Mouse (Mus musculus): ENCODE results near the gene Vash1. TPM values are rescaled to one million over a fixed set of nuclear protein-coding genes. Genes with fewer than 3 reads are reported as not detected.

Vash1 gene
- polyA plus RNA-seq, 1 experiment from 2014 or later, result 34.0 TPM

- Histone ChIP-seq H3K9ac (no peak overlapping the region), H3K27me3 (no peaks in the 10 kb centered on the region), H3K9me3 (0 out of 2 replicates have a peak, but pooled peaks cover 3% of the 10 kb centered on the region), H3K36me3 (peaks cover 38% of the 10 kb centered on the region), H3K4me3 (no peak overlapping the region), H3K27ac (replicated peaks) (peak overlapping the region; percentile 79), H3K4me1 (replicated peaks) (peaks cover 39% of the 10 kb centered on the region), H3K4me2 (0 out of 2 replicates have a peak overlapping the region, but pooled peaks have one; percentile 9)
- ATAC-seq (ENCODE audit: low read depth), result peak; percentile 56
- 29% methylated on average over 19 of the region's 19 CpGs for WGBS
These were observed 21.7 kb downstream of the Vash1 start for GRCm38 (mm10) chr12:86699965-86700926.

DNA sequence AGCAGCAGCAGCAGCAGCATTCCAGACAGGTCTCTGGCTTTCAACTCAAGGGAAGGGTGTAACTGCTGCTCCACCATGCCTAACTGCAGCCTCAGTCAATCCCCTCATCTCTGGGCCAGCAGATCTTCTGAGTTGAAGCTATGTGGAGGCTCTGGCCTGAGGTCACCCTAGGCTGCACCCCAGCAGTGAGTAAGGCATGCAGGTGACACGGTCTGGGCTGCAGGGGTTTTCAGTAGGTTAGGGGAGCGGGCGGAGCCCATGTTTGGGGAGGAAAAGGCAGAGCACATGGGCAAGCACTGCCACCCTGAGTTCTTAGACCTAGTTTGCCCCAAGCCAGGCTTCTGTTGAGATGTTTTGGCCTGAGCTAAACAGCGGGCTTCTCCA lies 22.4 kb downstream of the Vash1 start:
- Histone ChIP-seq H3K36me3 (peaks cover 32% of the 10 kb centered on the region), H3K4me1 (replicated peaks) (peaks cover 39% of the 10 kb centered on the region), H3K9me3 (0 out of 2 replicates have a peak, but pooled peaks cover 3% of the 10 kb centered on the region), H3K27ac (replicated peaks) (peak overlapping the region; percentile 79), H3K27me3 (no peaks in the 10 kb centered on the region), H3K4me3 (no peak overlapping the region), H3K9ac (no peak overlapping the region), H3K4me2 (no peak overlapping the region)
- ATAC-seq (ENCODE audit: low read depth), result peak; percentile 2; the same call in 1 of the 2 replicates
- WGBS, result 74% methylated on average over 4 of the region's 4 CpGs

DNA sequence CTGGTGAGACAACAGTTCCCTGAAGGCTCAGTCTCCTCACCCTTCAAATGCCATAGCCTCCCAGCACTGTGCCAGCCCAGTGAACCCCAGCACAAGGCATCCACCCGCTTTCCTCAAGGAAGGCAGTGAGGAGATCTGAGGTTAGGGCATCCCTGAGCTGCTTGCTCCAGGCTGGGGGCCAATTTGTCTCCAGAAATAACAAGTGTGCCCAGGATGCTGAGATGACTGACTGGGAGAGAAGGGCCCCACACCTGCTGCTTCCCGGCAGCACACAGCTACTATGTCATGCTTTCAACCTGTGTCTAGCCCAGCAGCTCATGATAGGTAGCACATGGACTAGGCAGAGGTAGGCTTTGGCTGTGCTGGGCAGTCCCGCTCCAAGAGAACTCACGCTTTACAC lies 23.0 kb downstream of the Vash1 start:
- ATAC-seq (ENCODE audit: low read depth), result no peak
- H3K4me2 ChIP-seq, result no peak overlapping the region
- no peaks in the 10 kb centered on the region for H3K27me3 ChIP-seq
- 87% methylated on average over 4 of the region's 4 CpGs for WGBS
- H3K36me3 ChIP-seq, result peaks cover 26% of the 10 kb centered on the region
- no peak overlapping the region for H3K4me3 ChIP-seq
- H3K4me1 ChIP-seq (replicated peaks), result peaks cover 39% of the 10 kb centered on the region
- H3K9me3 ChIP-seq, result no peaks in the 10 kb centered on the region
- no peak overlapping the region for H3K9ac ChIP-seq
- peak overlapping the region; percentile 79; the same call in 1 of the 2 replicates for H3K27ac ChIP-seq (replicated peaks)

DNA sequence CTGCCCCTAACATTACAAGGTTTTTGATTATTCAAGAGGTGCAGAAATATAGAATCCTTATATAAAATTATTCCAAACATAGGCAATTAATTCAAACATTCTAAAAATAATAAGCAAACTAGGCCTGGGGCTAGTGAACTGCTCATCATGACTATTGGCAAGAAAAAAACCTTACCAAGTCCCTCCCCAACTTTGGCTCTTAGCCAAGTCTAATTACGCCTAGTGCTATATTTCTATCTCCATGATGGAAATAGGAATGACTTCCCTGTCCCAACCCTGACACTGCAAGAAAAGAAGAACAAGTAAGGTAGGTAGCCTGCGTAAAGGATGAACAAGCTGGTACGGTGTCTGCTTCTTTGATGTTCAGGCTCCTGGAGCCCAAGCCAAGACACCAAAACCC lies 24.2 kb downstream of the Vash1 start:
- 91% methylated on average over 3 of the region's 3 CpGs for WGBS
- Histone ChIP-seq H3K4me1 (replicated peaks) (peaks cover 39% of the 10 kb centered on the region), H3K36me3 (peaks cover 14% of the 10 kb centered on the region), H3K4me2 (no peak overlapping the region), H3K4me3 (no peak overlapping the region), H3K9me3 (no peaks in the 10 kb centered on the region), H3K27ac (replicated peaks) (no peak overlapping the region), H3K9ac (no peak overlapping the region), H3K27me3 (no peaks in the 10 kb centered on the region)
- ATAC-seq (ENCODE audit: low read depth), result no peak

DNA sequence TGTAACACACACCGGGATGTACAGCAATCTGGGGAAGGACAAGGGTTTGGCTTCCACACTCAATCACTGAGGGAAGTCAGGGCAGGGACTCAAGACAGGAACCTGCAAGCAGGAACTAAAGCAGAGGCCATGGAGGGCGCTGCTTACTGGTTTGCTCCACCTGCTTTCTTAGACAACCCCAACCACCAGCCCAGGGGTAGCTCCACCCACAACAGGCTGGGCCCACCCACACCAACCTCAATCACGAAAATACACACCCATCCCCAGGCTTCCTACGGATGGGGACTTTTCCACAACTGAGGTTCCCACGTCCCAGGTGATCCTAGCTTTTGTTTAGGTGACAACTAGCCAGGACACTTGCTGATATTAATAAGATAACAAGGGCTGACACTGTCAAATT lies 27.3 kb downstream of the Vash1 start:
- ATAC-seq (ENCODE audit: low read depth), result no peak

GRCm38 (mm10) chr12:86714026-86714425 lies 35.5 kb downstream of the Vash1 start:
- Histone ChIP-seq H3K9me3 (no peaks in the 10 kb centered on the region), H3K4me2 (no peak overlapping the region), H3K27me3 (no peaks in the 10 kb centered on the region), H3K36me3 (peaks cover 12% of the 10 kb centered on the region), H3K9ac (no peak overlapping the region), H3K27ac (replicated peaks) (no peak overlapping the region), H3K4me1 (replicated peaks) (no peaks in the 10 kb centered on the region), H3K4me3 (no peak overlapping the region)
- WGBS, result 81% methylated on average over 5 of the region's 5 CpGs
- no peak for ATAC-seq (ENCODE audit: low read depth)

More for the DNA sequence above, 27.3 kb downstream of the Vash1 start:
- Histone ChIP-seq H3K4me1 (replicated peaks) (peaks cover 9% of the 10 kb centered on the region), H3K4me3 (no peak overlapping the region), H3K27ac (replicated peaks) (no peak overlapping the region), H3K4me2 (no peak overlapping the region), H3K9ac (no peak overlapping the region), H3K36me3 (peaks cover 14% of the 10 kb centered on the region), H3K27me3 (no peaks in the 10 kb centered on the region), H3K9me3 (no peaks in the 10 kb centered on the region)
- WGBS, result 84% methylated on average over 5 of the region's 5 CpGs

DNA sequence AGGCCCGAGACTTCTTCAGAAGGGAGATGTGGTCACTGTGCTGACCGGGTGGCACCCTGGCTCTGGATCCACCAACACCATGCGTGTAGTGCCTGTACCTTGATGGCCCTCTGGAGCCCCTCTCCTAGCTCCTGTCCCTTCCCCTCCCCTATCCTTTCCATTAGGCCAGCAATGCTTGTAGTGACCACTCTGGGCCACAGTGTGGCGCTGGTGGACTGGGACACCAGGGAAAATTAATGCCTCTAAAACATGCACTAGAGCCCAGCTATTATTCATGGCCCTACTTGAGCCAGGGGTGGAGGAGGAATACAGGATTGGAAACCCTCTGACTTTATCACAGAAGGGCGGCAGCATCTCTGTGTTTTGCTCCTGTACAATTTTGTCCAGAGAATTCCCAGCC lies 36.9 kb downstream of the Vash1 start:
- no peaks in the 10 kb centered on the region for H3K9me3 ChIP-seq
- no peaks in the 10 kb centered on the region for H3K27me3 ChIP-seq
- no peak overlapping the region for H3K9ac ChIP-seq
- ATAC-seq (ENCODE audit: low read depth), result no peak; the same call in 1 of the 2 replicates
- no peak overlapping the region for H3K27ac ChIP-seq (replicated peaks)
- no peak overlapping the region for H3K4me2 ChIP-seq
- WGBS, result 44% methylated on average over 5 of the region's 5 CpGs
- H3K4me1 ChIP-seq (replicated peaks), result no peaks in the 10 kb centered on the region
- peaks cover 17% of the 10 kb centered on the region for H3K36me3 ChIP-seq
- H3K4me3 ChIP-seq, result no peak overlapping the region

- Histone ChIP-seq H3K9me3 (no peaks in the 10 kb centered on the region), H3K9ac (no peak overlapping the region), H3K36me3 (peaks cover 28% of the 10 kb centered on the region), H3K27me3 (no peaks in the 10 kb centered on the region), H3K4me2 (no peak overlapping the region), H3K4me1 (replicated peaks) (peaks cover 7% of the 10 kb centered on the region), H3K27ac (replicated peaks) (no peak overlapping the region), H3K4me3 (no peak overlapping the region)
- whole genome bisulfite sequencing, result 93% methylated on average over 11 of the region's 11 CpGs
- no peak for ATAC-seq (ENCODE audit: low read depth)
These were observed 38.5 kb downstream of the Vash1 start for GRCm38 (mm10) chr12:86716962-86717361.

GRCm38 (mm10) chr12:86719961-86720639 lies 41.6 kb downstream of the Vash1 start:
- Histone ChIP-seq H3K9ac (no peak overlapping the region), H3K27ac (replicated peaks) (no peak overlapping the region), H3K4me3 (no peak overlapping the region), H3K4me1 (replicated peaks) (peaks cover 22% of the 10 kb centered on the region), H3K9me3 (no peaks in the 10 kb centered on the region), H3K4me2 (no peak overlapping the region), H3K27me3 (no peaks in the 10 kb centered on the region), H3K36me3 (peaks cover 28% of the 10 kb centered on the region)
- WGBS, result 83% methylated on average over 18 of the region's 18 CpGs
- ATAC-seq (ENCODE audit: low read depth), result no peak

DNA sequence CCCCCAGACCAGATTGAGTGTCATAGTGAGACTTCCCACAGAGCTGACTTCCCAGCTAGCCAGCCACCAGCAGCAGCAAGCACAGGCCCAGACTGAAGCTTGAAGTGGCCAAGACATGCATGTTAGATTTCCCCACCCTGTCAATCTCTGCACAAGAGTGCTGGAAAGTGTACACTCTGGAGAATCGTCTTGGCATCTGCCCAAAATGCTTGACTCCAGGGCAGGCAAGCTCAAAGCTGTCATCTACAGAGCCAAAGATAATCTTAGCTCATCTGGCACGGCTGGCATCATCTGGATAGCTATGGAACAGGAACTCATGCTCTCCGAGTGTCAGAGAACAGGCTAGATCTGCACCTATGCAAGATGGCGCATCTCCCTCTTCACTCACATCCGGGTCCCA lies 43.0 kb downstream of the Vash1 start:
- H3K27ac ChIP-seq (replicated peaks), result no peak overlapping the region; the same call in 1 of the 2 replicates
- 83% methylated on average over 5 of the region's 5 CpGs for WGBS
- no peaks in the 10 kb centered on the region for H3K9me3 ChIP-seq
- H3K4me1 ChIP-seq (replicated peaks), result peaks cover 28% of the 10 kb centered on the region
- H3K27me3 ChIP-seq, result no peaks in the 10 kb centered on the region
- no peak overlapping the region for H3K9ac ChIP-seq
- no peak overlapping the region for H3K4me2 ChIP-seq
- H3K36me3 ChIP-seq, result peaks cover 27% of the 10 kb centered on the region
- ATAC-seq (ENCODE audit: low read depth), result no peak
- no peak overlapping the region for H3K4me3 ChIP-seq

GRCm38 (mm10) chr12:86724300-86724699 lies 45.8 kb downstream of the Vash1 start:
- ATAC-seq (ENCODE audit: low read depth), result no peak
- peaks cover 16% of the 10 kb centered on the region; the same call in 1 of the 2 replicates for H3K36me3 ChIP-seq
- H3K27me3 ChIP-seq, result no peaks in the 10 kb centered on the region
- H3K4me1 ChIP-seq (replicated peaks), result peaks cover 28% of the 10 kb centered on the region
- no peak overlapping the region for H3K4me2 ChIP-seq
- no peaks in the 10 kb centered on the region for H3K9me3 ChIP-seq
- no peak overlapping the region for H3K27ac ChIP-seq (replicated peaks)
- 80% methylated on average over 2 of the region's 2 CpGs for WGBS
- H3K4me3 ChIP-seq, result no peak overlapping the region
- no peak overlapping the region for H3K9ac ChIP-seq

DNA sequence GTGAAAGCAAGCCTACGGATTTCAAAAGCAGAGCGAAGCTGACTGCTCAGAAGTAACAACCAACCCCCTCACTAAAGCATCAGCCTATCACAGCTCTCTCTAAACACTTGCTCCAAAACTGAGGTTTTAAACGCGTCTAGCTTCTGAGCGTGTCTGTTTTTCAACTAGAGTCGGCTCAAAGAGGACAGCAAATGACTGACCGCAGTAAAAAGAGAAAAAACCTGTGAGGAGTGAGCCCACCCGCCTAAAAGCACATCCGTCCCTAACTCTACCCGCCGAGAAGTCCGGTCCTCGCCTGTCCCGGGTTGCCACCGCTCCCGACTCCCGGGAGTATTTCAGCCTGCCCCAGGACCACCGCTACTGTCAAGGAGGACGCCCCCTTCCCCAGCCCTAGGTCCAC lies 47.2 kb downstream of the Vash1 start:
- H3K36me3 ChIP-seq, result peaks cover 8% of the 10 kb centered on the region; the same call in 1 of the 2 replicates
- H3K4me3 ChIP-seq, result peak overlapping the region; percentile 78
- no peaks in the 10 kb centered on the region for H3K9me3 ChIP-seq
- peaks cover 28% of the 10 kb centered on the region for H3K4me1 ChIP-seq (replicated peaks)
- no peaks in the 10 kb centered on the region for H3K27me3 ChIP-seq
- ATAC-seq (ENCODE audit: low read depth), result peak; percentile 51
- peak overlapping the region; percentile 80 for H3K27ac ChIP-seq (replicated peaks)
- peak overlapping the region; percentile 91 for H3K4me2 ChIP-seq
- H3K9ac ChIP-seq, result peak overlapping the region; percentile 83
- 0% methylated on average over 19 of the region's 19 CpGs for WGBS
